Mouse (Mus musculus) inflammation-experienced regulatory T-cells, adult 6 months (primary cell): ENCODE data around the gene Naa80. TPM values are rescaled to one million over a fixed set of nuclear protein-coding genes. Genes with fewer than 3 reads are reported as not detected.
A peak's percentile ranks its signal among the peaks of the same experiment; 100 is the strongest.

ENCODE experiments used
- ATAC-seq: one replicate; pipeline ENCODE4 v1.8.0; 2017
- polyA plus RNA-seq, 3 experiments: library from polyadenylated mRNA; unstranded; fragments of 100-300 nt; shearing (Covaris generic); gene quantifications; one replicate each; pipeline ENCODE4 v1.2.1; 2017

Naa80 gene
- polyA plus RNA-seq, 3 experiments from 2014 or later = 13.8 to 23.8 (median 19.2) TPM

DNA sequence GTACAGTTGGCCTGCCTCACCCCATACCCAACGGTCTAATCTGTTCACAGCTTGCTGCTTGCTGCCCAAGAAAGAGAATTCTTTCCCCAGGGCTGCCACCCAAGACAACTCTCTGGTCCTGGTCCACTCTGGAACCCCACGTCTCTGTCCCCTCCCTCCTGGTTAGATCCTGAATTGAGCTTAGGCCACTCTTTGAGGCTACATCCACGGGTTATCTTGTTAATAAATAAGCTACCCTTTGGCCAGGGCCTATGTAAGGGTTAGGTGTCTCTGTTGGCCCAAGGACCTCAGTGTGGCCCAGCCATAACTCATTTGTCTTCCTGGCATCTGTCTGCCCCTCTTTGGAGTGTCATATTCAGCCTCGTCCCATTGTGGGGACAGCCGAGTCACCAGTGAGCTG is 19.7 kb downstream of the Naa80 start:
- ATAC-seq = no peak

DNA sequence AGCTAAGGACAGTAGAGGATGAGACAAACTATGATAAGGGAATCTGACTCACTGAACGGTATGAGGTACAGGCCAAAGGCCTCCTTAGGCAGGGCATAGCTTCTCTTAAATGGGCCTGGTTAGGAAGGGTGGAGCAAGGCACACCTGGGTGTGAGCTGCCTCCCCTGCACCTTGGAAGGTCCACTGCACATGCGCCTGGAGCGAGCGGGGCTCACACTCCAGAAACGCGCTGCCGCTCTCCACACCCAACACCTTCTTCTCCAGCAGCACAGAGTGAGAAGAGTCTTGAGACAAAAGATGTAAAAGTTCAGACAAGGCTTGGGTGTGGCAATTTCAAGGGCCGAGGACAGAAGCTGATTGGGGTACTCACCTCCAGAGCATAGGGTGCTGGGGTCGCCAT is 20.7 kb downstream of the Naa80 start:
- no peak for ATAC-seq

DNA sequence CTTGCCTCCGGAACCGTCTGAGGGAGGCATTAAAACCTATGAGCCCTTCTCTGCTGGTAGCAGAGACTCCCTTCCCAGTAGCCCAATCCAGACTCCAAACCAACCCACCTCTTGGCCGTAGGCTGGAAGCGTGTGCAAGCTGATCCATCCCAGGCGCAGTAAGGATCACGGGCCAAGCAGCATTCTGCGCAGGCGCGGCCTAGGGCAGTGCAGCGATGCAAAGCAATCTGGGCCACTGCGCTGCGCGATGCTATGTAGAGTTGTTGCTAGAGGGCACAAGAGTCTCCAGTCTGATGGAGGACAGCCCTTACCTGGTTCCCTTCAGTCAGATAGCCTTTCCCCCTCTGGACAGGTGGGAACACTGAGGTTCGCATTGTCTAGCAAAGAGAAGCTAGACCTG is 21.2 kb downstream of the Naa80 start:
- ATAC-seq = no peak

DNA sequence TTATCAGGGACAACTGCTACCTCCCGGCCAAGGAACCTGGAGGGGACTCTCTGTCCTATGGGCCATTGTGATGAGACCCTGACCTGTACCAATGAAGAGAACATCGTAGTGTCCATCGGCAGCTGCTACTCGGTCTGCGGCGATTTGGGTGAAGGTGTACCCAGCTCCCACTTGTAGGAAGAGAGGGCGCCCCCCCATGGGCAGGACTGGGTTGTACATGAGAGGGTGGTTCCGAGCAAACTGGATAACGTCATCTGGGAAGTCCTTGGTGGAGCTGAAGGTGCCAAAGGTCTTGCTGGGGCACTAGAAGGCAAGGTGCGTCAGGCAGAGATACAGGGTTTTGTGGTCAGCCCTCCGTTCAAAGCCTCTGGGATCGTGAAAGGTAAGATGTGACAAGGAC is 22.1 kb downstream of the Naa80 start:
- no peak for ATAC-seq

DNA sequence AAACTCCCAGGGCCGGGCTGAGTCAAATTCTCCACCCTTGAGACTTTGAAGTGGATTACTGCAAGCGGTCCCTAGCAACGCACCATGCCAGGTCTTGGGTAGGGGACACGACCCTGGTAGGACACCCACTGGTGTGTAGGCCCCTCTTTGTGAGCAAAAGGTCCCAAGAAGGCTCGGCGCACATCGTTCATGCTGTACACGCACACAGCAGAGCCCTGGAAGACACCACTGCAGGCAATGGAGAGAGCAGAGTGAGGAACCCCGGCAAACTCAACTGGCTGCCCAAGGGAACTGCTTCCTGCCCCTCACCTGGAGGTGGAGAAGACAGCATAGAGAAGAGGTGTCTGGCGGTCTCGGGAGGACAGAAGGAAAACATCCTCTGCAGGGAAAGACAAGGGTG is 22.6 kb downstream of the Naa80 start:
- ATAC-seq = no peak

DNA sequence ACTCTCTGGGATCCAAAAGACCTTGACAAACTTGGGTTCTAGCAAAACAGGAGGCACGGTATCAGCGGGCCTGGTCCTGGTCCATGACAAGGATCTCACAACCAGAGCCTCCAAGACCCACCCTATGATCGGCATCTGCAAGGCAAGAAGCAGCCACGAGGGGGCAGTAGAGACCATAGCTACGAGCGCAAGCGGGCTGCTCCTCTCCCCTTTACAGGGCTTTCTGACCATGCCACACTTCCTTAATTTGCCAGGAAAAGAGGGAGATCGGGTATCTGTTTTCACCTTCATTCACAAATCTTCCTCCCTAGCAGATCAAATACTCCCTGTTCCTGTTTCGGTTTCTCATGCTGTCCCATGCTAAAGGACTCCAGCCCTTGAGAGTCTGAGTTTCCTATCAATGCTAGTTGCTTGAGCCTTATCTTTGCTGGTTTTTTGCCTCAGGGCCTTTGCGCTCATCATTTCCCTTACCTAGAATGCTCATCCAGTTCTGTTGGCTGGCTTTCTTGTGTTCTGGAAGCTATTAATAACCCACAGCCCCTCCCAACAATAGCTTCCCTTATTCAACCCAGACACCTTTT is 23.5 kb downstream of the Naa80 start:
- ATAC-seq = peak; percentile 63

DNA sequence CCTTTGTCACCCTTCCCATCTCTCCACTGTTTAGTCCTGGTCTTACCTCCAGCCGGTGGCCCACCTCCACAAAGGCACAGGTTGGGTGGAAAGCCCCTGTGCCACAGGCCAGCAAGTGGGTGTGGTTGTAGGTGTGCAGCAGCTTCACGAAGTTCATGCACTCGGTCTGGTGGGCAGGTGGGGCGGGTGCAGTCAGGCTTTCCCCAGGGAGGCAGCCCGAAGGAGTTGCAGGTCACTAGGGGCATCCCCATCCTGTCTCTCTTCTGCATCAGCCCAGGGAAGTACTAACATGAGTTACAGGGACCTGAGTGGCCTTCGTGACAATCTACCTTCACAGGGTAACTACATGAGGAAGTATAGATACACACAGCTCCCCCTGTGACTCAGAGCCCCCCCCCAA is 24.6 kb downstream of the Naa80 start:
- no peak for ATAC-seq

DNA sequence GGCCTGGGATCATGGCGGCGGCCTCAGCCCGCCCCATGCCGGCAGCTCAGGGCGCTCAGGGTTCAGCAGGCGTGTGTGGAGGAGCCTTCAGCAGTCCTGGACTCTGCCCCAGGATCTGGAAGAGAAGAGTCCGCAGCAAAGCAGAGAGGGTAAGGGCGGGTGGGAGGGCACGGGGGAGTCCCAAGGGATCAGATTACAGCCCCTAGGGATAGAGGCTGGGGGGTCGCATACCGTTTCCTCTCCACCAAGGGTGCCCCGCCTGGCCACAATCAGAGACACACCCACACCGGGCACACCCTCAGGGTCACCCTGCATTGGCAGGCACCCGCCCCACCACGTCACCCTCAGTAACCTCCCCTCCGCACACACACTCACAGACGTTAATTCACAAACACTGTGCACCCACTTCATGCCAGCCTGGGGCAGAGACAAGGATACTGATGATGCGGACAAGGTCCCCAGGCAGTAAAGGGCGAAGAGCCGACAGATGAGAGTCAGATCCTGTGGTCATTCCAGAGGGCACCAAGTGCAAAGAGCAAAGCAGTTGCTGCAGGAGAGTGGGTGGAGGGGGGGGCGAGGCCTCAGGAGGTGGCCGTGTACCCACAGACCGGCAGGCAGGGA is 26.5 kb downstream of the Naa80 start:
- ATAC-seq = no peak

DNA sequence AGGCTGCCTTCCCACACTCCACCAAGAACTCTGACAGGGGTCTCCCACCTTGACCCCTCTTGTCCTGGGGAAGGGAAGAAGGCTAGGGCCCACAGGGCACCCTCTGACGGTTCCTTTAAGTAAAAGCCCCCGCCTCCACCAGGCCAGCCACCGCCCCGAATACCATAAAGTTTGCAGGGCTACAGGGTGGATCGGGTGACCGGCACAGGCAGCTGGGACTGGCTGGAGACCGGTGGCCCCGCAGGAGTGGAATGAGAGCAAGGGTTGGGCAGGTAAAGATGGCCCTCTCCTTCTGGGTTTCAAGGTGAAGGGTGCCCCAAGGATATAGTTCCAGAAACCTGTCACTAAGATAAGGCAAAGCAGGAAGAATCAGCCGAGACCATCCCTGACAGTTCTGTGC is 27.9 kb downstream of the Naa80 start:
- ATAC-seq = no peak

DNA sequence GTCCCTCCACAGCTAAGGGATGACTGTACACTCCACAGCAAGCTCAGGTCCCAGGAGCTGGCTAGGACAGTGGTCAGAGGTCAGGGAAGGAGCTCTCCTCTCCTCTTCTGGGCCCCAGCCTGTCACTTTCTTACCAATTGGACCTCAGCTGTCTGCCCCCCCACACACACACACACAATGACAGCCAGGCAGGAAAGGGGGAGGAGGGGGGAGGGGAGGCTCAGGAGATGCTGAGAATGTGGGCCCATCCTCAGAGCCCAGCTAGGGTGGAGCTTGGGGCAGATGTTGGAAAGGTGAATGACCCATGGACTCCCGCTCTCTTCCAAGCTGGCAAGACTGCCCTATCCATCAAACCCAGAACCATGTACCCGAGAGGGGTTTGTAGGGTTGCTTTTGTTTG is 28.3 kb downstream of the Naa80 start:
- no peak for ATAC-seq

DNA sequence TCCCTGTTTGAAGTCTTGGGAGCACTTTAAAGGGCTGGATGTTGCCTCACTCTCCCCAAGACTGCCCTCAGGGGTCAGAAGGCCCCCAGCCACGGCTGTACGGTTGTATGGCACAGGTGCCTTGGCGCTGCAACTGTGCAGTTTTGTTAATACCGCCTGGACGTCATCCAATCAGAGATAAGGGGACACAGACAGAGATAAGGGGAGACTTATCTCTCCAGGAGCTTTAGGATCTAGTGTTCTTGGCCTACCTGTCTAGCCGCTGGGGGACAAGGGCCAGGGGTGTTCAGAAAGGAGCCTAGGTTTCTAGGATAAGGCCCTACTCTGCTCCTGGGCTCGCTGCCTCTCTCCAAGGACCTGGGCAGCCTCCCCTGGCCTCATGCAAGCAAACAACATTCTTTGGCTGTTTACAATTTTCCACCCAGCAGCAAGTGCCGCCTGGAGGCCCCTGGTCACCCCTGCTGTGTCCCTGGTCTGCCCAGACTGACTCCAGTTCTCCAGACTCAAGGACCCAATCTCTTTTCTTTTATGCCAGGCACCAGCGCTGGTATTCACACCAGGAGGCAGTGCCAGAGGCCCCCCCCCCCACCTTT is 29.1 kb downstream of the Naa80 start:
- no peak for ATAC-seq

DNA sequence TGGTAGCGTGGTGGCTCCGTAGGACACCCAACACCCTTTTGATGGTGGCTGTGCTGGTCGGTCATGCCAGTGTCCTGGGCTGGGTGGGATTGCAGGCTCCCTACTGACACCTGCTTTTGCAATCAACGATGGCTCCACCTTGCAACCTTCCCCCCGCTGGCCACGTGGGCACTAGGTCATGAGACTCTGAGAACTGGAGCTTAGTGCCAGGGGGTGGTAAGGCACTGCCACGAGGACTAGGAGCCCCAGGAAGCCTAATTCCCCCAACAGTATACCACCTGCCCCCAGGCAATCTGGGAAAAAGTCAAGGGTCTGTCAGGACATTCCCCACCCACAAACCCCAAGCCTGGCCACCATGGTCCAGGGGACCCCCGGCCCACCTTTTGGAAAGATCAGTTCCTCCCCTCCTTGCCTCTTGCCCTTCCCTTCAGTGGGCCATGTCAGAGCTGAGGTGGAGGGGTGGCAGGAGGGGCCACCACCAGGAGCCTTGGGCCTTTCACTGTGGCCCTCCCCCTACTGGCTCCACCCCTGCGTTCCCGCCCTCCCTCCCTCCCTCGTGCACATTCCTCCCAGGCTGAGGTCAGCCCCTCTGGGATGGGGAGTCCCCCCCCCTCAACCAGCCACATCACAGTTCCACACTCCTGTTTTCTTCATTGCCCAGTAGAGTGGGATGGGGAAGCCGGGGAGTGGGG is 30.2 kb downstream of the Naa80 start, which contains the start of gene Sema3b:
Gene Sema3b (minus strand): TSS at position 489 of the 692 bp plus-strand sequence.
- no peak for ATAC-seq

DNA sequence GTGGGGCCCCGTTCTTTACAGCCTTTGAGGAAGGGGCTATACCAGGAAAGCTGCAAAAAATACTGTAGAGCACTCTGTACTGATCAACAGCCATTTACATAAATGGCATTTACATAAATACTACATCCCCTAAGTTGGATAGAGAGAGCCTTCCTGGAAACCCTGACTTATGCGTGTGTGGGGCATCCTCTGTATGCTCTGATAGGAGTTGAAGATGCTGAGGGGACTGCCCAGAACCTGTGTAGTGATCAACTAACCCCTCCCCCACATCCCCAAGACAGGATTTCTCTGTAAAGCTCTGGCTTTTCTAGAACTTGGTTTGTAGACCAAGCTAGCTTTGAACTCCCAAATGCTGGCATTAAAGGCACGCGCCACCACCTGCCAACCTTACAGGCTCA is 30.7 kb downstream of the Naa80 start:
- no peak for ATAC-seq

DNA sequence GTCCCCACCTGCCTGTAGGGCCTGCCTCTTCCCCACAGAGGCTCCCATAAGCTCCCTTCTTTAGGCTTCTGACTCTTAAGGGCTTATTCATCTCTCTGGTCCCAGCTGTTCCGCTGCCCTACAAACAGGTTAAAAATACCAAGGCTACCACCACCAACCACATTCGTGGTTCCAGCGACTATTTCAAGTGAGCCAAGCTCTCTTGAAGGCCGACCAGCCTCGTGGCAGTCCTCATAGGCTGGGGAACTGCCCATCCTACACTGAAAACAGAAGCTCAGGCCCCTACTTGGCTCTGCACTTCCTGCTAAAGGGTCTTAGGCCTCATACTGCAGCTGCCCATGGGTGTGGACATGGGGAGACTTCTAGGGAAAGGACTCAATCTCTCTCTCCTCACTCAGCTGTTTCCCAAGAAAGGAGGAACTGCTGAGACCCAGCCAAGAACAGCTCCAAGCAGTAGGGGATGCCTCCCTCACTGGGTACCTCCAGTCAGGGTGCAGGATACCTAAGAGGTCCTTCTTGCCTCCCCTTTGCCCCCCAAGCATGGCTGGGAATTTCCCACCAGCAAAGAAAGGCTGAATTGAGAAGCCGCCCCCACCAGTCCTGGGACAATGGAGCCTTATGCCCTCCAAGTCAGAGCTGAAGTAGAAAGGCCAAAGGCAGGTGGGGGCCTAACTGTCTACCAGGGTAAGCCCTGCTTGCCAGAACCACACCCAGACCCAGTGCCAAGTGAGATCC is 32.9 kb downstream of the Naa80 start:
- no peak for ATAC-seq

DNA sequence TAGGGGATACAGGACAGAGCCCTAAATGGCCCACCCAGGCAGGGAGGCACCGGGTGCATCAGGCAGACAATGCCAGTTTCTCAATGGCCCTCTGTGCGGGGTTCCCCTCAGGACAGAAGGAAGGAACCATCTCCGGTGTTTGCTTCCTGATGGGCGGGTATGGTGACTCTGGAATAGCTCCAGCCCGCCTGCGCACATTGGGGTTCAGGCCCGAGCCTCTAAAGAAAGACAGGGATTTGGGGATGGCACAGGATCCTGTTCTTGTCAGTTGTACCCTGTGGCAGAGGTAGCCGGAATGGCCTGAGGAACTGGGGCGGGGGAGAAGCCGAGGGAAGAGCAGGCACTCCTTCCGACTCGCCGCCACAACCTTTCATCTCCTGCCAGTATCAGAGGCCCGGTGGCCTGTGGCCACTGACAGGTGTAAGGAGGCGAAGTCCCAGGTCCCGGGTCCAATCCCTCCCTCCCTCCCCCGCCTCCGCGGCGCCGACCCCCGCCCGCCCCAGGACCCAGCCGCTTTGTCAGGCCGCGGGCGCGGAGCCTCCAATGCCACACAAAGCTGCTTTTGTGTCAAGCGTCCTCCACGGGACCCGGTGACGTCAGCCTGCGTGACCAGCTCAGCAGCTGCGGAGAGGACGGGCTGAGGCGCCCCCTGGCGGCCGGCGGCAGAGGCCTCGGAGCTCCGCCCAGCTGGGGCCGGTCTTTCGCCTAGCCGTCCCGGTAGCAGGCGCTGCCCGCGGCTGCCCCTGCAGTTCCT is 33.7 kb downstream of the Naa80 start:
- ATAC-seq = peak; percentile 91

DNA sequence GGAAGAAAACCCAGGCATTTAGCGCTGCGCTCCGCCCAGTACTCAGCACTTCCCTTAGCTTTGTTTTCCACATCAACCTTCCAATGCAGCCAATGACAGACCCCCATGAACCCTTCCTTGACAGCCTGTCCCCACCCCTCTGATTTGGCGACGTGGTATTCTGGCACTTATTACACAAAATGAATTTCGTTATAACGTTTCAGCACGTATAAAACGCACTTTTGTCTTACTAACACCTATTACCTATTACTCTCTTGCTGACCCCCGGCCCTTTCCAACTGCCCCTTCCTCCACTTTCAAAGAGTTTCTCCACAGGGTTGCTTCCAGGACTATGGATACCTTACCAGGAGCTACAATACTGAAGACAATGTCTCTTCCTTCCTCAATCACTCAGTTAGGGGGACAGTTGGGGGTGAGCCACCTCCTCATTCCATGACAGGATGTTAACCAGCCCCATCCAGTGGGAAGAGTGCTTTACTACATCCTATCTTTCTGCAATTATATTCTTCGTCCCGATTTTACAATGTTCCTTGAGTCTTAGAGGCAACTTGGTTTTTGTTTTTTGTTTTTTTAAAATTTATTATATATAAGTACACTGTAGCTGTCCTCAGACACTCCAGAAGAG is 34.4 kb downstream of the Naa80 start:
- peak; percentile 63 for ATAC-seq

DNA sequence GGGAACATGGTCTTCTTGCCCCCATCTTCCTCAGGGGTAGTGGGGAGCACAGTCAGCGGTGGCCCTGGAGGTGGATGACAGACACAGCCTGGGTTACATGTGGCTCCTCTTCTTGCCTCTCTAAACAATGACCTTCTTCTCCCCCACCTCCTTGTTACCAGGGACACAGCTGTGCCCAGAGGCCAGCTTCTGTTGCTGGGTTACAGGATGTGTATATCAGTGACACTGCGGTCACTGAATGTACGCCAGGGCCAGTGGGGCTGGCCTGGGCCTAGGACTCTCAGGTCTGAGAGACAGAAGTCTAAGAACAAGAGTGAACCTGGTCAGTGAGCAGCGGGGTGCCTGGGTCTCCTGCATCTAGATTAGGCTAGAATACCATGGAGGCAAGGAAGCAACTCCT is 36.3 kb downstream of the Naa80 start:
- ATAC-seq = no peak

DNA sequence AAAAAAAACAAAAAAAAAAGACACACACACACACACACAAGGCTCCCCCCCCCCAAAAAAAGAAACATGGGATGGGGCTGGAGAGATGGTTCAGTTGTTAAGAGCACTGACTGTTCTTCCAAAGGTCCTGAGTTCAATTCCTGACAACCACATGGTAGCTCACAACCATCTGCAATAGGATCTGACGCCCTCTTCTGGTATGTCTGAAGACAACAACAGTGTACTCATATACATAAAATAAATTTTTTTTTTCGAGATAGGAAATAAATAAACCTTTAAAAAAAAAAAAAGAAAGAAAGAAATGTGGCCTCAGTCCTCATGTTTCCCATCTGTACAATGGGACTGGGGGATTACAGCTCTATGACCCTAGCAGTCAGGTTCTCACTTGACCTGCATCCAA is 38.8 kb downstream of the Naa80 start:
- no peak for ATAC-seq

DNA sequence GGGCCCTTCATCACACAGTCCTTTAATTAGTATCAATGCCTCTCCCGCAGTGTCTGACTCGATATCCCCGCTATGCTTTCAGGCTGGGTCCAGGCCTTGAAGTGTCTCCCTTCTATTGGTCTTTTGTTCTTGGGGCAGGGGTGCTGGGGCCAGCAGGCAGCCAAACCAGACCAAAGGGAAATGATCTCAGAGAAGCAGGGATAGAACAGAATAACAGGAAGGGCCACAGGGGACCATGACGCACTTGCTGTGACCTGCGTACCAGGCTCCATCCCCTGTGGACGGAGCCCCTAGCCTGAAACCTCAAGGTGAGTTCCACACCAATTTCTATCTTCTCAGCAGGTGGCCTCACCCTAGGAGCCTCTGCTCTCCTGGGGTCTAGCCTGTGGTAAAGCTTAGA is 39.4 kb downstream of the Naa80 start:
- no peak for ATAC-seq

DNA sequence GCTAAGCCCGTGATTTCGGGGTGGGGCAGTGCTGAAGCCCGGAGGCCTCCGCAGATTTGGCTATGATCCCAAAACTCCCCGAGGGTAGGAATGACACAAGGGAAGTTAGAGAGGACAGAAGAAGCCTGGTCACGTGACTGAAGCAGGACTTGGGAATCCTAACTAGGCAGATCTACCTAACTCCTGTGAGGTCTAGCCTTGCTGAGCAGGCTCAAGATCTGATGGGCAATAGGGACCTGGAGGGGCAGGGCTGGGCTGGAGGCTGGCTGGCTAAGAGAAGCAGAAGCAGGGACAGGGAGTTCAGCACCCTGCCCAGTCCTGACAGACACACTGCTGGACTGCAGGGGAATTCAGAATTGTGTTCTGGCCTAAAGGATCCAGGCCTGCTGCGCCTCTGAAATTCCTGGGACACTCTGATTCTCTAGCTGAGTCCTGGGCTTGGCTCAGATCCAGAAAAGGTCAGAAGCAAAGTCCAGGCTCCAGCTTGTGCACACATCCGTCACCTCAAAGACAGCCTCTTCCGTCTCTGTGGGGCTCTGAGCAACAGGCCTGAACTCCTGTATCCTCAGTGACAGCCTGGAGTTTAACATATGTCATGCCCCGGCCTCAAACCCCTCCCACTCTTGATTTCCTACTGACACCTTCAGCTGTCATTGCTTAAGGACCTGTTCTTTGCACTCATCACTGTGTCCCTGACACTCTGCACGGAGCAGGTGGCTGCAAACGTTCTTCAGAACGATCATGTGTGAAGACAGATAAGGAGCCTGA is 40.3 kb downstream of the Naa80 start:
- no peak for ATAC-seq

DNA sequence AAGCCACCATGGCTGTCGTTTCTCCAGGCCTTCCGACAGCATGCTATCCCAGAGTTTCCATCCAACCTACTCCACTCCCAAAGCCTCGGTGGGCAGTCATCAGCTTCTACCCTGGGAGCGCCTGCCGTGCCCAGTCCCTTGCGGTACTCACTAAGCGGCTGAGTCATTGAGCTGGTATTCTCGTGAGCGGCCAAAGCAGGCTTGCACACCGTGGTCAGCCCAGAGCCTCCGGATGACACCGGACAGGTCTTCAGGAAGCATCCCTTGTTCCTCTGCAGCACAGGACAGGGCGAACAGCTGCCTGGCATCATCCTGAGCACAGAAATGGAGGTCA is 40.8 kb downstream of the Naa80 start:
- ATAC-seq = no peak
